Mouse (Mus musculus) stomach, postnatal 0 days (tissue): ENCODE data around the gene Laptm4a. TPM values are rescaled to one million over a fixed set of nuclear protein-coding genes. Genes with fewer than 3 reads are reported as not detected.
A peak's percentile ranks its signal among the peaks of the same experiment; 100 is the strongest.
"Not testable (repeated sequence)": the region's sequence is repeated elsewhere in the genome, so short reads cannot be mapped to it uniquely, and the experiment has no call there.

ENCODE experiments used
- ATAC-seq: fragments of 200-750 bp; cut with Nextera tagmentation; 2 replicates; pipeline ENCODE4 v1.8.0; 2017; ENCODE audit not compliant: low FRiP score, low TSS enrichment
- DNase-seq: peaks from one replicate; pipeline ENCODE4 v3.0.0-alpha.2; 2016; ENCODE audit warnings: low spot score
- H3K27ac ChIP-seq: fragments of 300-500 bp; sonication (generic); replicated peaks from 2 replicates; pipeline ENCODE4 v1.5.1; 2014; ENCODE audit warnings: mild to moderate bottlenecking, control low read depth
- H3K27me3 ChIP-seq: fragments of 300-500 bp; sonication (generic); 2 replicates; pipeline ENCODE4 v1.6.1; 2014; ENCODE audit warnings: low read length; ENCODE audit not compliant: control insufficient read depth, insufficient read depth
- H3K36me3 ChIP-seq: fragments of 300-500 bp; sonication (generic); 2 replicates; pipeline ENCODE4 v1.6.1; 2014; ENCODE audit warnings: low read length, mixed read lengths; ENCODE audit not compliant: control insufficient read depth, insufficient read depth
- H3K4me1 ChIP-seq: fragments of 300-500 bp; sonication (generic); replicated peaks from 2 replicates; pipeline ENCODE4 v1.6.1; 2014; ENCODE audit warnings: antibody characterized with exemption; ENCODE audit not compliant: control insufficient read depth, insufficient read depth
- H3K4me2 ChIP-seq: fragments of 300-500 bp; sonication (generic); replicated peaks from 2 replicates; pipeline ENCODE4 v1.6.1; 2014; ENCODE audit warnings: low read depth, mild to moderate bottlenecking, control low read depth, moderate library complexity
- H3K4me3 ChIP-seq: fragments of 300-500 bp; sonication (generic); 2 replicates; pipeline ENCODE4 v1.5.1; 2014; ENCODE audit warnings: low read depth, low read length, control low read depth
- H3K9ac ChIP-seq: fragments of 300-500 bp; sonication (generic); 2 replicates; pipeline ENCODE4 v1.6.1; 2014; ENCODE audit warnings: mild to moderate bottlenecking, low read length, control low read depth, mixed read lengths
- H3K9me3 ChIP-seq: fragments of 300-500 bp; sonication (generic); 2 replicates; pipeline ENCODE4 v1.6.1; 2016; ENCODE audit warnings: low read length; ENCODE audit not compliant: control insufficient read depth
- CTCF ChIP-seq: IDR thresholded peaks from 2 replicates; pipeline ENCODE4 v1.5.1; 2016; ENCODE audit warnings: antibody characterized with exemption, low read depth, mild to moderate bottlenecking, moderate library complexity
- EP300 ChIP-seq: optimal IDR thresholded peaks from 2 replicates; pipeline ENCODE3; 2016; ENCODE audit warnings: antibody characterized with exemption
- WGBS: fragments of 180-500 bp; shearing (Covaris S2); extraction: QIAGEN DNeasy Blood & Tissue Kit; methylation state at CpG from one replicate; pipeline ENCODE4 v1.1.7; 2014; 5-methylcytosine and 5-hydroxymethylcytosine counted together
- polyA plus RNA-seq: library from polyadenylated mRNA; unstranded; fragments of >200 nt; fragmentation: Nextera tagmentation; extraction: Ambion mirVana; gene quantifications from 2 replicates; pipeline ENCODE4 v1.2.1, GENCODE M21; 2015

The Laptm4a gene
- polyA plus RNA-seq, 1 experiment from 2014 or later, result 327 TPM

GRCm38 (mm10) chr12:8927652-8928051, 6.2 kb downstream of the Laptm4a start:
- DNase-seq (no peak), ATAC-seq (no peak)
- Histone ChIP-seq H3K27me3 (no peaks in the 10 kb centered on the region), H3K9me3 (no peaks in the 10 kb centered on the region), H3K27ac (no peak overlapping the region), H3K4me1 (0 out of 2 replicates have a peak, but pooled peaks cover 6% of the 10 kb centered on the region), H3K4me3 (no peak overlapping the region), H3K4me2 (no peak overlapping the region), H3K36me3 (no peaks in the 10 kb centered on the region), H3K9ac (no peak overlapping the region)
- TF ChIP-seq CTCF (no peak), EP300 (no peak)
- 83% methylated on average over 3 of the region's 3 CpGs for WGBS

DNA sequence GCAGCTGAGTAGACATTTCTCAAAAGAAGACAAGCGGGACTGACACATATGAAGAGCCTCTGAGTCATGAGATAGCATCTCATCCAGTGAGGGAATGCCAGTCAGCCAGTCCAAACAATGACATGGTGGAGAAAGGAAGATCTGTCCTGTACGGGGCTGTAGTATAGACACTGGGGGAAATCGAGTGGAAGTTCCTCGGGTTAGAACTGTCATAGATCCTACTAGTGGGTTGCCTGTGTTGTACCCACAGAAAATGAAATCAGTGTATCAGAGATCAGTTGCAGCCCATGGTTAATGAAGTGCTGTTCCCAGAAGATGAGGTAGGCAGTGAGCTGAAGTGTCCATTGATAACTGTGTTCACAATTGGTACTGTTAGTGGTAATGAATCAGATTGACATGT, 7.3 kb downstream of the Laptm4a start:
- H3K4me2 ChIP-seq, result 0 out of 2 replicates have a peak overlapping the region, but pooled peaks have one; percentile 1
- H3K4me1 ChIP-seq, result 0 out of 2 replicates have a peak, but pooled peaks cover 6% of the 10 kb centered on the region
- ATAC-seq (0 out of 2 replicates have a peak, but pooled peaks have one; percentile 24), DNase-seq (no peak)
- H3K4me3 ChIP-seq, result no peak overlapping the region
- H3K36me3 ChIP-seq, result 0 out of 2 replicates have a peak, but pooled peaks cover 3% of the 10 kb centered on the region
- TF ChIP-seq EP300 (no peak), CTCF (no peak)
- no peaks in the 10 kb centered on the region for H3K27me3 ChIP-seq
- H3K9me3 ChIP-seq, result no peaks in the 10 kb centered on the region
- WGBS, result 74% methylated on average over 4 of the region's 4 CpGs
- no peak overlapping the region for H3K27ac ChIP-seq
- H3K9ac ChIP-seq, result no peak overlapping the region

DNA sequence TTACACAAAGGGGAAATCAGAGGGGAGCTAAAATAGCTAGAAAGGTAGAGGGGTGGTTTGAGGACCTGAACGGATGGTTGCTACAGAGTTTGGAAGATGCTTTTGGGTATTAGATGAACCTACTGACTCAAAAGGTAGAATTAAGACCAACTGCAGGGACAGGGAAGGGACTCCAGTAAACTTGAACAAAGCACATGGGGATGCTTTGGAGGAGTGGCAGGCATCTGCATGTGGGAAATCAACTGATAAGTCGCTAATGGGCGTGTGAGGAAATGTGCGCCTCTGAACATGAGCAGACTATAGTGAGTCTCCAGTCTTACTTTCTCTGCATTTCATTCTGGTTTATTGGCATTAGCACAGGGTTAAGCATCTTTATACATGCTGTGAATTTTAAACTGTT, 9.6 kb downstream of the Laptm4a start:
- Histone ChIP-seq H3K9me3 (no peaks in the 10 kb centered on the region), H3K4me1 (0 out of 2 replicates have a peak, but pooled peaks cover 2% of the 10 kb centered on the region), H3K9ac (no peak overlapping the region), H3K27ac (no peak overlapping the region), H3K36me3 (0 out of 2 replicates have a peak, but pooled peaks cover 7% of the 10 kb centered on the region), H3K27me3 (no peaks in the 10 kb centered on the region), H3K4me2 (no peak overlapping the region), H3K4me3 (no peak overlapping the region)
- ATAC-seq, result no peak
- 68% methylated on average over 4 of the region's 4 CpGs for WGBS
- TF ChIP-seq CTCF, result no peak
- TF ChIP-seq EP300, result no peak
- DNase-seq, result no peak

- Histone ChIP-seq H3K4me1 (no peaks in the 10 kb centered on the region), H3K4me2 (no peak overlapping the region), H3K9ac (no peak overlapping the region), H3K27me3 (no peaks in the 10 kb centered on the region), H3K4me3 (no peak overlapping the region), H3K9me3 (no peaks in the 10 kb centered on the region), H3K36me3 (peaks cover 19% of the 10 kb centered on the region; the same call in 1 of the 2 replicates), H3K27ac (no peak overlapping the region)
- 50% methylated on average over 5 of the region's 5 CpGs for WGBS
- ATAC-seq, result peak; percentile 24; the same call in 1 of the 2 replicates
- no peak for DNase-seq
- TF ChIP-seq CTCF, result no peak
Observed at GRCm38 (mm10) chr12:8935349-8935748, 13.9 kb downstream of the Laptm4a start.

- H3K9me3 ChIP-seq, H3K27me3 ChIP-seq, ATAC-seq, H3K4me2 ChIP-seq, H3K27ac ChIP-seq, H3K9ac ChIP-seq, DNase-seq, H3K4me1 ChIP-seq, H3K4me3 ChIP-seq: not testable (repeated sequence)
- 62% methylated on average over 4 of the region's 4 CpGs for WGBS
- H3K36me3 ChIP-seq, result peaks cover 19% of the 10 kb centered on the region; the same call in 1 of the 2 replicates
- TF ChIP-seq CTCF, result peak; percentile 60
Observed at GRCm38 (mm10) chr12:8936210-8936609, 14.7 kb downstream of the Laptm4a start.

DNA sequence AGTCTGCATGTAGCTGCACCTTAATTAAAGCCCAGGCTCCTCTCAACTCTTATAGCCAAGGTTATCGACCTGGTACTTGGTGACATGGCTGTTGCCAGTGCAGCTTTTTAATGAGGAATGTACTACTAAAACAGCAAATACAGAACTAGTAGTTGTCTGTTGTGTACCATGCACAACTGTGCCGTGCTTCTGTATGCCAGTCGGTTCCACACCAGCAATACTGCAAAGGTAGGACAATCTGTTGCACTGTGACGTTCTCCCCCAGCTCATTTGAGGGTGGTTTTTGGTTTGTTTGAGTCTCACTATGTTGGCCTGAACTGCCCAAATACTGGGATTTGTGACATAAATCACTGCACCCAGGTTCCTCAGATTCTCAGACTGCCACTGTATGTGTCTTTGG, 18.0 kb downstream of the Laptm4a start:
- Histone ChIP-seq H3K27me3 (no peaks in the 10 kb centered on the region), H3K4me1 (no peaks in the 10 kb centered on the region), H3K4me2 (no peak overlapping the region), H3K36me3 (peaks cover 16% of the 10 kb centered on the region; the same call in 1 of the 2 replicates), H3K4me3 (no peak overlapping the region), H3K27ac (no peak overlapping the region), H3K9me3 (no peaks in the 10 kb centered on the region), H3K9ac (no peak overlapping the region)
- TF ChIP-seq CTCF (no peak), EP300 (no peak)
- ATAC-seq (no peak), DNase-seq (no peak)
- WGBS, result 93% methylated on average over 4 of the region's 4 CpGs
